Mouse (Mus musculus) heart, postnatal 10 days (tissue): ENCODE data around the gene Preb. TPM values are rescaled to one million over a fixed set of nuclear protein-coding genes. Genes with fewer than 3 reads are reported as not detected.

Experiments
- DNase-seq, 2 experiments: peaks; one replicate each; pipeline ENCODE4 v3.0.0; 2021
- intact Hi-C: fragments of 180-260 bp; cut with DNase I; formaldehyde crosslinking; loops from one replicate; pipeline ENCODE4 v1.15.1; 2025
- total RNA-seq, 2 experiments: library from RNA; stranded (reverse); gene quantifications; 2 replicates each; pipeline ENCODE4 v1.2.3; 2021

Gene Preb
- total RNA-seq, 2 experiments from 2014 or later, result 64.9 to 71.3 TPM

GRCm38 (mm10) chr5:30957891-30958290, 2.3 kb downstream of the Preb start:
- DNase-seq, result no peak
- intact Hi-C loops, result no loop called here

- intact Hi-C loops, result no loop called here
- DNase-seq, result no peak
These were observed 4.4 kb downstream of the Preb start for GRCm38 (mm10) chr5:30955751-30956150.

GRCm38 (mm10) chr5:30954556-30954955, 5.6 kb downstream of the Preb start:
- no peak for DNase-seq
- intact Hi-C loops, result no loop called here

DNA sequence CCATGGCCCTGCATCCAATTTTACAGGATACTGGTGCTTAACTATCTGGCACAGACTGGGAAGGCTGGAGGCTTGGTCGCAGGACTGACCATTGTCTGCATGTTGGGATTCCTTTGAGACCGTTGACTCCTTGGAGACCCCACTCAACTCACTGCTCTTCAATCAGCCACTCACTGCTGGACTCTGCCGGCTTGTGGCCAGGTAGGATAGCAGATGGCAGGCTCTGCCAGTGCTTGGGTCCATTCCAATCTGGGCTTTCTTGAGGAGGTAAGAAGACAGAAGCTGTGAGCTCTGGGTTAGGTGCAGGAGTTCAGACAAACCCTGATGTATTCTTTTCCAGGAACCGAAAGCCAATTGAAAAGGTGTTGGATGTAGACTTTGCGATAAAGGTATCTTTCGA, 6.1 kb downstream of the Preb start:
- no peak for DNase-seq
- intact Hi-C loops, result no loop called here

DNA sequence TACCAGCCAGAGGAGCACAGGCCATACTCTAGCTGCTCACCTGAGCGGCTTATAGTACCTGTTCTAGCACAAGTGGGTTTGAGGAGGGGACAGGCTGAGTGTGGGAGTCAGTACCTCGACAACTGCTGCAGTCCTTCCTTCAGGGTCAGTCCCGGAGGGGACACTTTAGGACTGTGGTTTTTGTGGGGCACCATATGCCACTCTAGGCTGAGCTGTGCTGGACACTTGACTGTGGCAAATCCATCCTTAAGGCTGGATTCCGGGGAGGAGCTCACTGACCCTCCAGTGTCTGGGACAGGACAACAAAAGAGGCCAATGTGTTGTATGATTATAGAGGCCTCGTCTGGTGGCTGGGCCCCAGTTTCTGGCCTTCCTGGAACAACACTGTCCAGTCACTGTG, 7.6 kb downstream of the Preb start:
- DNase-seq, result no peak
- intact Hi-C loops, result no loop called here

DNA sequence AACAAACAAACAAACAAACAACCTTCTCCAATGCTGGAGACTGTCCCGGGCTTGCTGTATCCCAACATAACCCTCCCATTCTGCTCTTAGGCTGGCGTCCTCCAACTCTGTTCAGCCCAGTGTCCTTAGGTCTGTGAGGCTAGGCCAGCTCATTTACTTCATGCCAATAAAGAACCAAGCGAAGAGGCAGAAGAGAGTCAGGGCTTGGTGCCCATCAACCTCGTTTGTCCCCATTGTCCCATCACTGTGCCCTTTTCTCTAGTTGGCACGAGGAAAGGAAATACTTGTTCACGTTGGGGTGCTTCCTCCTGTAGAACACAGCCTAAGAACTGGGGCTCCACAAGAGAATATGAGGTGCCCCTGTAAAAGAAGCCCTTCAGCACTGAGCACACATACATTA, 8.5 kb downstream of the Preb start:
- no peak for DNase-seq
- intact Hi-C loops, result no loop called here

GRCm38 (mm10) chr5:30950922-30951321, 9.2 kb downstream of the Preb start:
- DNase-seq, result no peak
- intact Hi-C loops, result no loop called here

DNA sequence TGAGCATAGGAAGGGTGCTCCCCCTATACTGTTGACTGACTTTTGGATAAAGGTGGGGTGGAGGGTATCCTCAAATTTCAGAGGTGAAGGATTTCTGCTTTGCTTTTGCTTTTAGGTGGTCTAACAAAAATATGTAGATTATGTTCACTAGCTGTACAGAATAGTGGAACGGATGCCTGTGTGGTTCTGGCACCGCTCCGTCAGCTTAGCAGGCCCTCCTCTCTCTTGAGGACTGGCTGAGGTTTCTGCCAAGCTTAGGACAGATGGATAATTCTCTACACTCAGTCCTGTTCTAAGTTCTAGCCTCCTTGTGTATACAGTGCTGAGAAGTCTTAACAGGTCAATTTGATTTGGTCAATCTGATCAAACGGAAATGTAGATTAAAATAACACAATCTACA, 9.7 kb downstream of the Preb start:
- intact Hi-C loops, result no loop called here
- DNase-seq, result peak; percentile 45 to 51

DNA sequence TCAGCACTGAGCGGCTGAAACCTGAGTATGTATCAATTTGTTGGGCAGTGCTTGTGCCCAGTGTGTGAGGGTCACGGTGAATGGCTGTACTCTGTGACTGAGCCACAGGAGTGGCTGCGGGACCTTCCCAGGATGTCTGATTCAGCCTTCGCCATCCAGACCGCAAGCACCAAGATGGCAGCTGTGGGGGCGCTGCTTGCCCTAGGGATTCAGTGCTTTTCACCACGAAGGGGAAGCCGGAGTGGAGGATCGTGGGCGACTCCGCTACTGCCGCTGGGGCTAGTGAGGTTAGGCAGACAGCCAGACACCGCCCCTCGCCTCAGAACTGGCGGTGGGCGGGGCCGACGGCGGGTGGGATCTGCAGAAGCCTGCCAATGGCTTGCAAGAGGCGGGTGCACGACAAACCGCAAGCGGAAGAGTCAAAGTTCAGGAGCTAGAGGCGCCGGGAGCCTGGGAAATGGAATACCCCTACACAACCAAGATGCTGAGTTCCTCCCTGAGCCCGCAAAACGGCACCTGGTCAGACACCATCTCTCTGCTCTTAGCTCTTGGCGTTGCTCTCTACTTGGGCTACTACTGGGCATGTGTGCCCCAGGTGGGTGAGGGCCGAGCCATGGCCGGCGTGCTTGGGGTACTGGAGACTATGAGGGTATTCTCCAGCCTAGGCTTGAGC, 10.4 kb downstream of the Preb start:
- intact Hi-C loops, result no loop called here
- peak; percentile 94 for DNase-seq

- no peak for DNase-seq
- intact Hi-C loops, result no loop called here
These were observed 11.5 kb downstream of the Preb start for GRCm38 (mm10) chr5:30948620-30949019.

GRCm38 (mm10) chr5:30944956-30945781, 15.0 kb downstream of the Preb start, which contains the start of gene Cgref1:
Gene Cgref1, minus strand, starts transcription at chr5:30945591.
- peak; percentile 64 to 70 for DNase-seq
- intact Hi-C loops, result no loop called here

DNA sequence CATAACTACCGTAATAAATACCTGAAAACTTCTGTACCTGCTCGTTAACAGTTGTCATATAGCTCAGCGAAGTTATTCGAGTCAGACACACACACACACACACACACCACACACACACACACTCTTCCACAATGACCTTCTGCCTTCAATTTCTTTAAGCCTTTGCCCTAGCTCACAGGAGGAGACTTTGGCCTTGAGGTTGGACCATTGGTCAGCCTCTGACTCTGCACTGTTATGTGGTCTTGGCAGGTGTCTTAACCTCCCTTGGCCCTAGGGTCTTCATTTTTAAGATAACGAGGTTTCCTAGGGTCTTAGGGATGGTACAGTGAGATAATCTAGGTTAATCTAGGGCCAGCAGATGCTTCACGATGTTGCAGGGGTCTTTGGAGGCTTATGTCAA, 15.8 kb downstream of the Preb start:
- no peak for DNase-seq
- intact Hi-C loops, result no loop called here

DNA sequence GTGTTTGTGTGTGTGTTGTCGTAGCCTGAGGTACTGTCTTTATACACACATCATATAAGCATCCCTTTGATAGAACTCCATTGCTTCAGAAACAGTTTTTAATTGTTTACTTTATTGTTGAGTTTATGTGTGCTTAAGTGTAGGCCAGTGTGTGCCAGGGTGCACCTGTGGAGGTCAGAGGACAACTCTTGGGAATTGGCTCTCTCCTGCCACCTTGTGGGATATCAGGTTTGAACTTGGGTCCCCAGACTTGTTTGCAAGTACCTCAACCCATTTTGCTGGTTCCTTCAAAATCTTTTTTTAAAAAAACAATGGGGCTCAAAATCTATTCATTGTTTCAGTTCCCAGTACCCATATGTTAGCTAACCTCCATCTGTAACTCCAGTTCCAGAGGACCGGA, 17.2 kb downstream of the Preb start:
- intact Hi-C loops, result no loop called here
- DNase-seq, result no peak

DNA sequence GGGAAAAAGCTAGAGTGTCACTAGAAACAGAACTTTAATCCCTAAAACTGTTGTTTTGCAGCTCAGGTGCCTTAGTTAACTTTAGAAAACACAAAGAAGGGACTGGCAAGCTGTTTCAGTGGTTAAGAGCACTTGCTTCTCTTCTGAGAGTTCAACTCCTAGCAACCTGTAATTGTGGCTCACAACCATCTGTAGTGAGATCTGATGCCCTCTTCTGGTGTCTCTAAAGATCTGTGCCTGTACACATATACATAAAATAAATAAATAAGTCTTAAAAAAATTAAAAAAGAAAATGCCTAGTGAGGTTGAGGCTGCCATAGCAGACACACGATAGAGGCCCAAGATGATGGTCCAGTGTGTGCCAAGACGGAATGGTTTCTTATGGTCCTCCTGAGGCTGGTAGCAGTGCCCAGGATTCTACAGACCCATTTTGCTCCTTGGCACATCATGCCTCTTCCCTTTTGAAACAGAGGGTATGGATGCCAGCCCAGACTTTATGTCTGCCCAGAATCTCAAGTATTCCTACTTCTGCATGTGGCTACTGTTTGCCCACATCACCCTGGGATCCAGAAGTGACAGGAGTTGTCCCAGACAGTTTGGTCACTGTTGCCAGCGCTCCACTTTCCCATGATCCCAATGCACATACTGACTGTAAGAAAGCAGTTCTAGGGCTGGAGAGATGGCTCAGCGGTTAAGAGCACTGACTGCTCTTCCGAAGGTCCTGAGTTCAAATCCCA, 25.3 kb downstream of the Preb start:
- DNase-seq, result peak in 1 of 2 experiments; percentile 1
- intact Hi-C loops, result no loop called here

DNA sequence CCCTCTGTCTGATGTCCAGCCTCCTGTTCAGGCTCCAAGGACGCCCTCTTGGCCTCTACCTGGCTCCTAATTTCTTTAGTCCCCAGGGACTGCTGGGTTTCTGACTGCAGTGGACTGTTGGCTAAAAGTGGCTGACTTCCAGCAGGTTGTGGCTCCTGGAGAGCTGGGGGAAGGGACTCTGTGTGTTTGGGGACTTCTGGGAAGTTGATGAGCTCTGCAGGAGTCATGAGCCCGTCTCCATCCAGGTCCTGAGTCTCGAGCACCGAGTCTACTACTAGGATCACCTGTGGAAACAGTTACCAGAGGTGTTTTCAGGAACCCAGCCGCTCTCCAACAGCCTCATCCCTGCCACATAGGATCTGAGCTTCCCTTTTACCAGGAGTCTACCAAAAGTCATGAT, 26.5 kb downstream of the Preb start:
- intact Hi-C loops, result no loop called here
- DNase-seq, result peak in 1 of 2 experiments; percentile 0

- intact Hi-C loops, result no loop called here
- peak in 1 of 2 experiments; percentile 28 for DNase-seq
These were observed 28.8 kb downstream of the Preb start for GRCm38 (mm10) chr5:30931378-30931777.

DNA sequence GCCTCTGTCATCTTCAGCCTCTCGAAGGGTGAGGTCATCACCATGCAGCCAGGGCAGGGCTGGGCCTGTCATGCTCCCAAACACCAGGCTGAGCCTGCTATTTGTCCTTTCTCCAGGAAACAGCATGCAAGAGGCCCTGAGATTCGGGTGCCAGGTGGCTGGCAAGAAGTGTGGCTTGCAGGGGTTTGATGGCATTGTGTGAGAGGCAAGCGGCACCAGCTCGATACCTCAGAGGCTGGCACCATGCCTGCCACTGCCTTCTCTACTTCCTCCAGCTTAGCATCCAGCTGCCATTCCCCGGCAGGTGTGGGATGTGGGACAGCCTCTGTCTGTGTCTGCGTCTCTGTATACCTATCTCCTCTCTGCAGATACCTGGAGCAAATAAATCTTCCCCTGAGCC, 29.3 kb downstream of the Preb start:
- intact Hi-C loops, result loop anchor here (1.0 kb wide), 2 partner anchors 67 to 73 kb away; no protein-coding TSS in a partner anchor
- DNase-seq, result peak in 1 of 2 experiments; percentile 8

GRCm38 (mm10) chr5:30930121-30930520, 30.0 kb downstream of the Preb start:
- intact Hi-C loops, result loop anchor here (1.0 kb wide), 2 partner anchors 68 to 74 kb away; no protein-coding TSS in a partner anchor
- peak; percentile 87 to 93 for DNase-seq

DNA sequence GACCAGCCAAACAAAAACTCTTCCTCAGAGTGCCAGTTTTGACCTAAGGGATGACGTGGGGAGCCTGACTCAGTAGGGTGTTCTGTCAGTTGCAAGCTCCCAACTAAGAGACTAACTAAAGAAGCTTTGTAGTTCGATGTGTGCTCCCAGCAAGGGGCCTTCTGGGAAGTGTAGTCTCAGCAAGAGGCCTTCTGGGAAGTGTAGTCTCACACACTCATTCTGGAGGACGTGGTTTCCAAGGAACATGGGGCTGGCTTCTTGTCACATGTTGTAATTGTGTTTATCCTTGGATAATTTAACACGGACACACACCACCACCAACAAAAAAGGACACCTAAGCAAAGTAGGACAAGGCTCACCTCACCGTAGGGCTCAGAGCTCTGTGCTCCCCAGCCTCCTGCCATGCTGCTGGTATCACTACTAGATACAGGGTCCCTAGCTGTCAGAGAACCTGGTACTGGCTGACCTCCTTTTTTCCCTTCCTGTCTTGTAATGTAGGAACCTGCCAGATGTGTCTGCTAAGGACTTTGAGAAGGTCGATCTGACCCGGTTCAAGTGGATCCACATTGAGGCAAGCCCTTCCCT, 32.1 kb downstream of the Preb start:
- DNase-seq, result no peak
- intact Hi-C loops, result no loop called here

- DNase-seq, result no peak
- intact Hi-C loops, result no loop called here
These were observed 34.1 kb downstream of the Preb start for GRCm38 (mm10) chr5:30926073-30926472.

GRCm38 (mm10) chr5:30925217-30925616, 34.9 kb downstream of the Preb start:
- no peak for DNase-seq
- intact Hi-C loops, result no loop called here
